In the genomic region with DNA sequence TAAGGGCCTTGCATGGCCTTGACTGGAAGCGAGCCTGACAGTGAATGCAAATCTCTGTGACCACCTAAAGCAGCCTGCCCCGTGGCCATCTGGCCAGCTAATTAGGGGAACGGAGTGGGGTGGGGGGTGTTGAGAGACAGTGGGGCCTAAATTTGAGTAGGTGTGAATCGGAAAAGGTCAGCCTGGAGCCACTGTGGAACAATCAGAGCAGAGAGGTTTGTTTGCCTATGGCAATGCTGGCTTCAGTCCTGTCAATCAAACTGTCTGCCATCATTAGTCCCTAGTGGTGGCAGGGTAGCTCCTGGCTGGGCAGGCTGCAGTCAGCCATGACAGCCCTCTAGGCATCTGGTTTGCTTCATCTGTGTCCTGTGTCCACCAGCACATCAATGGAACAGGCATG, we compare ENCODE assay signal across 17 mouse cellular contexts. TPM values are rescaled to one million over a fixed set of nuclear protein-coding genes. Genes with fewer than 3 reads are reported as not detected.
DNase-seq lines count a peak whose midpoint lies in the region; ATAC-seq lines count a peak whose summit lies in the region.
"Had no signal": no experiment of that assay in that cellular context is flagged by ENCODE, and none has a peak within 500 bp of the region (broad histone marks: within the 10 kb centered on the region; RNA-seq: fewer than 3 reads in every experiment).

No protein-coding gene starts in this region.

- 0 out of 2 replicates have a peak, but pooled peaks cover 4% of the 10 kb centered on the region for H3K27me3 ChIP-seq in kidney, embryonic 15.5 days
- no peaks in the 10 kb centered on the region for H3K27me3 ChIP-seq in forebrain, embryonic 12.5 days
- H3K27me3 ChIP-seq in midbrain, embryonic 13.5 days, result no peaks in the 10 kb centered on the region

- 11% methylated on average over 4 of the region's 4 CpGs for WGBS in kidney, embryonic 15.5 days
- 38% methylated on average over 4 of the region's 4 CpGs for WGBS in forebrain, embryonic 12.5 days
- WGBS in midbrain, embryonic 13.5 days, result 32% methylated on average over 4 of the region's 4 CpGs

- 0 out of 2 replicates have a peak overlapping the region, but pooled peaks have one; percentile 0 for H3K9ac ChIP-seq in kidney, embryonic 15.5 days
- no peak overlapping the region for H3K9ac ChIP-seq in forebrain, embryonic 12.5 days
- H3K9ac ChIP-seq in midbrain, embryonic 13.5 days (replicated peaks), result no peak overlapping the region
- H3K9ac ChIP-seq: heart, embryonic 12.5 days; limb, embryonic 12.5 days; liver, embryonic 14.5 days had no signal

- H3K27ac ChIP-seq in kidney, embryonic 15.5 days, result 0 out of 2 replicates have a peak overlapping the region, but pooled peaks have one; percentile 0
- H3K27ac ChIP-seq in forebrain, embryonic 12.5 days, result peak overlapping the region; percentile 50; the same call in 1 of the 2 replicates
- peak overlapping the region; percentile 40; the same call in 1 of the 2 replicates for H3K27ac ChIP-seq in midbrain, embryonic 13.5 days
- H3K27ac ChIP-seq: limb, embryonic 12.5 days; liver, embryonic 14.5 days had no signal

- peaks cover 33% of the 10 kb centered on the region for H3K4me1 ChIP-seq in kidney, embryonic 15.5 days
- H3K4me1 ChIP-seq in forebrain, embryonic 12.5 days, result peaks cover 18% of the 10 kb centered on the region
- H3K4me1 ChIP-seq in midbrain, embryonic 13.5 days (replicated peaks), result peaks cover 30% of the 10 kb centered on the region
- H3K4me1 ChIP-seq: heart, embryonic 12.5 days had no signal

- H3K4me2 ChIP-seq in kidney, embryonic 15.5 days, result no peak overlapping the region
- H3K4me2 ChIP-seq in forebrain, embryonic 12.5 days, result no peak overlapping the region
- H3K4me2 ChIP-seq in midbrain, embryonic 13.5 days (replicated peaks), result no peak overlapping the region
- H3K4me2 ChIP-seq: heart, embryonic 12.5 days; limb, embryonic 12.5 days had no signal

- DNase-seq in cerebellum, adult 8-10 months, result peak; percentile 29
- no peak for DNase-seq in cerebellum, adult 9-10 months
- no peak for DNase-seq in kidney, postnatal 10 days
- no peak for DNase-seq in heart, adult 11 months
- no peak for DNase-seq in spleen, postnatal 14 days (ENCODE audit: low spot score in 2 of 2)
- DNase-seq: gastrocnemius, postnatal 36 days; heart, postnatal 36 days; lung, postnatal 10 days had no signal

- H3K36me3 ChIP-seq in kidney, embryonic 15.5 days, result no peaks in the 10 kb centered on the region
- H3K36me3 ChIP-seq in forebrain, embryonic 12.5 days (replicated peaks), result peaks cover 7% of the 10 kb centered on the region; the same call in 1 of the 2 replicates
- 0 out of 2 replicates have a peak, but pooled peaks cover 4% of the 10 kb centered on the region for H3K36me3 ChIP-seq in midbrain, embryonic 13.5 days
- H3K36me3 ChIP-seq: heart, embryonic 12.5 days; limb, embryonic 12.5 days had no signal

- no peak overlapping the region for H3K4me3 ChIP-seq in kidney, embryonic 15.5 days (replicated peaks)
- H3K4me3 ChIP-seq in forebrain, embryonic 12.5 days (replicated peaks), result no peak overlapping the region
- H3K4me3 ChIP-seq in midbrain, embryonic 13.5 days (replicated peaks), result no peak overlapping the region
- H3K4me3 ChIP-seq: heart, embryonic 12.5 days; limb, embryonic 12.5 days; megakaryocyte, embryonic 14.5 days had no signal

- no peaks in the 10 kb centered on the region for H3K9me3 ChIP-seq in kidney, embryonic 15.5 days (replicated peaks)
- H3K9me3 ChIP-seq in forebrain, embryonic 12.5 days, result no peaks in the 10 kb centered on the region
- H3K9me3 ChIP-seq in midbrain, embryonic 13.5 days, result no peaks in the 10 kb centered on the region
- H3K9me3 ChIP-seq: heart, embryonic 12.5 days; limb, embryonic 12.5 days; megakaryocyte, embryonic 14.5 days had no signal

- ATAC-seq in kidney, embryonic 15.5 days (replicated peaks; ENCODE audit: low FRiP score), result peak; percentile 63; the same call in 1 of the 2 replicates
- peak; percentile 42 for ATAC-seq in forebrain, embryonic 12.5 days (ENCODE audit: low FRiP score)
- ATAC-seq in midbrain, embryonic 13.5 days, result peak; percentile 53
- ATAC-seq: activated CD4-positive, CD25-positive, alpha-beta regulatory T cell, adult 4 months; intestine, embryonic 16.5 days had no signal

RNA-seq across cellular contexts. Expression of a gene that starts 10.5 kb away (rescaled TPM):
- 3.5 and 4.0 TPM in 2 replicates for polyA plus RNA-seq in kidney, embryonic 15.5 days (2015; fragmentation: Nextera tagmentation; extraction: Ambion mirVana)
- polyA plus RNA-seq in forebrain, embryonic 12.5 days (2016; fragmentation: Nextera tagmentation; extraction: Ambion mirVana), result 3.8 and 4.6 TPM in 2 replicates
- 4.5 and 5.5 TPM in 2 replicates for polyA plus RNA-seq in midbrain, embryonic 13.5 days (2015; fragmentation: Nextera tagmentation; extraction: Ambion mirVana)

RNA-seq across cellular contexts. Expression of a gene that starts 29.8 kb away (rescaled TPM):
- 2.0 and 2.2 TPM in 2 replicates for polyA plus RNA-seq in kidney, embryonic 15.5 days (2015; fragmentation: Nextera tagmentation; extraction: Ambion mirVana)
- polyA plus RNA-seq in forebrain, embryonic 12.5 days (2016; fragmentation: Nextera tagmentation; extraction: Ambion mirVana), result 0.26 and 0.41 TPM in 2 replicates
- polyA plus RNA-seq in midbrain, embryonic 13.5 days (2015; fragmentation: Nextera tagmentation; extraction: Ambion mirVana), result not detected in 2 replicates
- polyA plus RNA-seq: activated CD4-positive, CD25-positive, alpha-beta regulatory T cell, adult 4 months; liver, embryonic 14.5 days had no signal

Comparison
In these comparisons a context has a peak if more than half of its experiments do, and no peak if none do; other contexts are left out.
1. H3K27ac ChIP-seq: peak in every context shown above with its lines; median percentile 50 in forebrain, embryonic 12.5 days; 40 in midbrain, embryonic 13.5 days; 0 in kidney, embryonic 15.5 days.